In genomic region chr7:100281596-100281995, GRCm38 (mm10) we compare ENCODE assay signal across 31 mouse cellular contexts. TPM values are rescaled to one million over a fixed set of nuclear protein-coding genes. Genes with fewer than 3 reads are reported as not detected.
DNase-seq lines count a peak whose midpoint lies in the region; ATAC-seq and TF ChIP-seq lines count a peak whose summit lies in the region.
"Had no signal": no experiment of that assay in that cellular context is flagged by ENCODE, and none has a peak within 500 bp of the region (broad histone marks: within the 10 kb centered on the region; RNA-seq: fewer than 3 reads in every experiment).

No protein-coding gene starts in this region.

- peak; percentile 10 for DNase-seq in forebrain, embryonic 14.5 days (ENCODE audit: low spot score)
- peak; percentile 58 for DNase-seq in brain, adult 2 months (ENCODE audit: low read depth, low spot score)
- no peak for DNase-seq in left cerebral cortex, adult 18-20 months (ENCODE audit: low spot score in 2 of 2)
- DNase-seq in thymus, postnatal 10 days (ENCODE audit: low spot score in 2 of 2) = no peak
- DNase-seq: adrenal gland, postnatal 25 days; B cell, adult 2 months; cerebellum, adult 2 months; cerebellum, postnatal 14 days; gastrocnemius, postnatal 14 days; heart, postnatal 14 days; kidney, adult 18-20 months; kidney, postnatal 36 days; left cerebral cortex, postnatal 4 days; liver, postnatal 0 days; thymus, postnatal 14 days had no signal

- no peaks in the 10 kb centered on the region for H3K79me3 ChIP-seq in C2C12 (ENCODE audit: low read depth)

- no peaks in the 10 kb centered on the region for H3K4me1 ChIP-seq in forebrain, embryonic 14.5 days (ENCODE audit: control insufficient read depth, insufficient read depth, low read length)
- peaks cover 26% of the 10 kb centered on the region for H3K4me1 ChIP-seq in forebrain, embryonic 12.5 days
- H3K4me1 ChIP-seq in hindbrain, embryonic 16.5 days (ENCODE audit: control insufficient read depth, insufficient read depth, low read depth, low read length) = peaks cover 7% of the 10 kb centered on the region

- no peak overlapping the region for H3K4me2 ChIP-seq in forebrain, embryonic 14.5 days (ENCODE audit: low read length)
- no peak overlapping the region for H3K4me2 ChIP-seq in forebrain, embryonic 12.5 days
- no peak overlapping the region for H3K4me2 ChIP-seq in hindbrain, embryonic 16.5 days (ENCODE audit: low read length)
- H3K4me2 ChIP-seq: hindbrain, embryonic 15.5 days; kidney, embryonic 15.5 days; liver, embryonic 12.5 days; neural tube, embryonic 13.5 days; stomach, embryonic 15.5 days had no signal

- H3K4me3 ChIP-seq in forebrain, embryonic 14.5 days (ENCODE audit: low read depth, low read length) = no peak overlapping the region
- H3K4me3 ChIP-seq in forebrain, embryonic 12.5 days (replicated peaks) = no peak overlapping the region
- H3K4me3 ChIP-seq in C2C12 (ENCODE audit: insufficient read depth, poor library complexity, severe bottlenecking) = no peak overlapping the region
- H3K4me3 ChIP-seq in hindbrain, embryonic 16.5 days (ENCODE audit: low read length) = no peak overlapping the region
- H3K4me3 ChIP-seq: hindbrain, embryonic 10.5 days; hindbrain, embryonic 15.5 days; kidney, embryonic 15.5 days; layer of hippocampus, adult 2 months; liver, embryonic 12.5 days; neural tube, embryonic 13.5 days; stomach, embryonic 15.5 days had no signal

- H3K9ac ChIP-seq in forebrain, embryonic 14.5 days (ENCODE audit: low read length) = no peak overlapping the region
- no peak overlapping the region for H3K9ac ChIP-seq in forebrain, embryonic 12.5 days
- H3K9ac ChIP-seq in hindbrain, embryonic 16.5 days (ENCODE audit: low read depth, low read length) = no peak overlapping the region
- H3K9ac ChIP-seq: hindbrain, embryonic 15.5 days; kidney, embryonic 15.5 days; liver, embryonic 12.5 days; liver, postnatal 0 days; neural tube, embryonic 13.5 days; stomach, embryonic 15.5 days had no signal

- H3ac ChIP-seq in C2C12 (ENCODE audit: control insufficient read depth, insufficient read length, low read depth) = no peak overlapping the region

- H3K36me3 ChIP-seq in forebrain, embryonic 14.5 days (ENCODE audit: control insufficient read depth, insufficient read depth, low read length) = no peaks in the 10 kb centered on the region
- no peaks in the 10 kb centered on the region for H3K36me3 ChIP-seq in forebrain, embryonic 12.5 days (replicated peaks)
- H3K36me3 ChIP-seq in C2C12 (ENCODE audit: control insufficient read depth, insufficient read depth) = no peaks in the 10 kb centered on the region
- no peaks in the 10 kb centered on the region for H3K36me3 ChIP-seq in hindbrain, embryonic 16.5 days (ENCODE audit: control insufficient read depth, insufficient read depth, low read length)
- H3K36me3 ChIP-seq: G1E; hindbrain, embryonic 10.5 days; hindbrain, embryonic 15.5 days; kidney, embryonic 15.5 days; liver, embryonic 12.5 days; neural tube, embryonic 13.5 days; stomach, embryonic 15.5 days had no signal

- H3K27ac ChIP-seq in forebrain, embryonic 14.5 days (ENCODE audit: low read depth, low read length) = no peak overlapping the region
- no peak overlapping the region for H3K27ac ChIP-seq in forebrain, embryonic 12.5 days
- no peak overlapping the region for H3K27ac ChIP-seq in hindbrain, embryonic 16.5 days (ENCODE audit: low read depth, low read length)
- H3K27ac ChIP-seq: hindbrain, embryonic 10.5 days; hindbrain, embryonic 15.5 days; kidney, embryonic 15.5 days; layer of hippocampus, adult 2 months; liver, embryonic 12.5 days; macrophage; neural tube, embryonic 13.5 days; stomach, embryonic 15.5 days had no signal

- ATAC-seq in forebrain, embryonic 14.5 days = no peak
- no peak for ATAC-seq in forebrain, embryonic 12.5 days (ENCODE audit: low FRiP score)
- ATAC-seq in hindbrain, embryonic 16.5 days = no peak
- ATAC-seq: forebrain, embryonic 16.5 days; liver, embryonic 12.5 days; liver, postnatal 0 days; lung, postnatal 0 days had no signal

- 35% methylated on average over 3 of the region's 3 CpGs for WGBS in forebrain, embryonic 14.5 days
- WGBS in forebrain, embryonic 12.5 days = 45% methylated on average over 3 of the region's 3 CpGs
- WGBS in hindbrain, embryonic 16.5 days = 34% methylated on average over 3 of the region's 3 CpGs

- TF ChIP-seq CTCF in C2C12 (IDR thresholded peaks at IDR 0.05; ENCODE audit: control insufficient read depth, insufficient read depth, insufficient read length) = no peak

- no peaks in the 10 kb centered on the region for H3K79me2 ChIP-seq in C2C12 (ENCODE audit: control insufficient read depth, insufficient read depth)

- no peaks in the 10 kb centered on the region for H3K9me3 ChIP-seq in forebrain, embryonic 14.5 days (replicated peaks; ENCODE audit: control insufficient read depth, low read length)
- no peaks in the 10 kb centered on the region for H3K9me3 ChIP-seq in forebrain, embryonic 12.5 days
- H3K9me3 ChIP-seq in hindbrain, embryonic 16.5 days (ENCODE audit: control insufficient read depth, low read length) = no peaks in the 10 kb centered on the region
- H3K9me3 ChIP-seq: G1E; hindbrain, embryonic 10.5 days; hindbrain, embryonic 15.5 days; kidney, embryonic 15.5 days; liver, embryonic 12.5 days; neural tube, embryonic 13.5 days; stomach, embryonic 15.5 days had no signal

- H3K27me3 ChIP-seq in forebrain, embryonic 14.5 days (replicated peaks; ENCODE audit: control insufficient read depth, insufficient read depth, low read length) = peaks cover 9% of the 10 kb centered on the region; the same call in 1 of the 2 replicates
- H3K27me3 ChIP-seq in forebrain, embryonic 12.5 days = peaks cover 34% of the 10 kb centered on the region
- H3K27me3 ChIP-seq in C2C12 (ENCODE audit: control insufficient read depth, insufficient read depth, insufficient read length) = no peaks in the 10 kb centered on the region
- H3K27me3 ChIP-seq in hindbrain, embryonic 16.5 days (replicated peaks; ENCODE audit: control insufficient read depth, insufficient read depth, low read length) = no peaks in the 10 kb centered on the region
- H3K27me3 ChIP-seq: hindbrain, embryonic 15.5 days; stomach, embryonic 15.5 days had no signal

TF ChIP-seq in C2C12, 6 proteins besides CTCF, POLR2A, EP300 and RAD21:
- TF ChIP-seq USF1 (IDR thresholded peaks at IDR 0.05; ENCODE audit: low read depth) (no peak), FOSL1 (IDR thresholded peaks at IDR 0.05; ENCODE audit: insufficient read depth, low read length, poor library complexity, severe bottlenecking) (peak; percentile 52), CEBPB (IDR thresholded peaks at IDR 0.05; ENCODE audit: low read depth) (no peak), MYOD1 (IDR thresholded peaks at IDR 0.05; ENCODE audit: control insufficient read depth, insufficient read length, low read depth) (no peak), MYOG (IDR thresholded peaks at IDR 0.05; ENCODE audit: control insufficient read depth, extremely low read depth, insufficient read length) (no peak)

RNA-seq across cellular contexts. Expression of gene P4ha3, which starts 3.7 kb away (rescaled TPM):
- polyA plus RNA-seq in forebrain, embryonic 14.5 days (2014; fragmentation: Nextera tagmentation; extraction: Ambion mirVana) = 1.5 and 2.8 TPM in 2 replicates
- 4.1 and 4.2 TPM in 2 replicates for polyA plus RNA-seq in forebrain, embryonic 12.5 days (2016; fragmentation: Nextera tagmentation; extraction: Ambion mirVana)
- polyA plus RNA-seq in C2C12 (2012; fragmentation: generic; extraction: Trizol) = 12.2 TPM
- polyA plus RNA-seq in hindbrain, embryonic 16.5 days (2015; fragmentation: Nextera tagmentation; extraction: Ambion mirVana) = 5.5 and 10.4 TPM in 2 replicates
- 1 to 10 TPM; 5.0 to 6.4 TPM for total RNA-seq in left cerebral cortex, adult 18-20 months (2021)
- total RNA-seq: granulocyte monocyte progenitor cell, adult 5-6 weeks; megakaryocyte-erythroid progenitor cell, adult 5-6 weeks had no signal
- polyA plus RNA-seq: G1E had no signal

RNA-seq across cellular contexts. Expression of gene Pgm2l1, which starts 54.4 kb away (rescaled TPM):
- polyA plus RNA-seq in forebrain, embryonic 14.5 days (2014; fragmentation: Nextera tagmentation; extraction: Ambion mirVana) = 9.2 and 13.2 TPM in 2 replicates
- 8.0 and 8.9 TPM in 2 replicates for polyA plus RNA-seq in forebrain, embryonic 12.5 days (2016; fragmentation: Nextera tagmentation; extraction: Ambion mirVana)
- 0.90 TPM for polyA plus RNA-seq in C2C12 (2012; fragmentation: generic; extraction: Trizol)
- polyA plus RNA-seq in hindbrain, embryonic 16.5 days (2015; fragmentation: Nextera tagmentation; extraction: Ambion mirVana) = 29.2 and 33.7 TPM in 2 replicates
- 100 to 1,000 TPM; 250 to 271 TPM for total RNA-seq in left cerebral cortex, adult 18-20 months (2021)

Comparison
In these comparisons a context has a peak if more than half of its experiments do, and no peak if none do; other contexts are left out.
1. DNase-seq: peak in forebrain, embryonic 14.5 days (single experiment) and brain, adult 2 months (single experiment); none in left cerebral cortex, adult 18-20 months (0 of 2) and thymus, postnatal 10 days (0 of 2).